Comparison of ENCODE assay signal across 8 mouse cellular contexts in the genomic region with DNA sequence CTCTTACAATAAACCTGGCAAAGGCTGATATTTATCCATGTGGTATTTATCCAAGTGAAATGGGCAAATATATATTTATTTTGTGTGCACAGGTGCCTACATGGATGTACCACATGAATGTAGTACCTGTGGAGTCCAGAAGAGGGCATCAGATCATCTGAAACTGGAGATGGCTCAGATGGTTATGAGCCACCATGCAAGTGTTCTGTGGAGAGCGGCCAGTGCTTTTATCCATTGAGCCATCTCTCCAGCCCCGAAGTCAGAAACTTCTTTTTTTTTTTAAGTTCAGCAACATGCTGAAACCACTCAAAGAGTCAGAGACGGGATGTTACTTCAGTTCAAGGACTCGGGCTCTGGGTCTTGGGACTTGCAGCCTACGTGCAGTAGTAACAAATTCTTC. TPM values are rescaled to one million over a fixed set of nuclear protein-coding genes. Genes with fewer than 3 reads are reported as not detected.
DNase-seq lines count a peak whose midpoint lies in the region; ATAC-seq and TF ChIP-seq lines count a peak whose summit lies in the region.

No protein-coding gene starts in this region.

- H3K4me2 ChIP-seq in neural tube, embryonic 15.5 days: no peak overlapping the region
- H3K4me2 ChIP-seq in liver, embryonic 15.5 days: no peak overlapping the region

- no peak for TF ChIP-seq POLR2A in brain, embryonic 14.5 days (IDR thresholded peaks at IDR 0.05; ENCODE audit: borderline replicate concordance, extremely low read depth, insufficient read depth, insufficient read length, poor library complexity, severe bottlenecking)

- no peak overlapping the region for H3K27ac ChIP-seq in neural tube, embryonic 15.5 days (replicated peaks)
- no peak overlapping the region for H3K27ac ChIP-seq in liver, embryonic 15.5 days (replicated peaks)

- H3K4me1 ChIP-seq in neural tube, embryonic 15.5 days: no peaks in the 10 kb centered on the region
- peaks cover 16% of the 10 kb centered on the region for H3K4me1 ChIP-seq in liver, embryonic 15.5 days (replicated peaks)

- no peak for ATAC-seq in neural tube, embryonic 15.5 days (ENCODE audit: low FRiP score)
- peak; percentile 20; the same call in 1 of the 2 replicates for ATAC-seq in liver, embryonic 15.5 days (ENCODE audit: insufficient read depth)

- H3K9me3 ChIP-seq in neural tube, embryonic 15.5 days (replicated peaks): no peaks in the 10 kb centered on the region
- H3K9me3 ChIP-seq in liver, embryonic 15.5 days (replicated peaks): no peaks in the 10 kb centered on the region

- 65% methylated on average over 5 of the region's 5 CpGs for WGBS in neural tube, embryonic 15.5 days
- 40% methylated on average over 5 of the region's 5 CpGs for WGBS in liver, embryonic 15.5 days (ENCODE audit: insufficient replicate concordance)

- H3K4me3 ChIP-seq in neural tube, embryonic 15.5 days (replicated peaks): no peak overlapping the region
- H3K4me3 ChIP-seq in liver, embryonic 15.5 days (replicated peaks): no peak overlapping the region

- H3K36me3 ChIP-seq in neural tube, embryonic 15.5 days: no peaks in the 10 kb centered on the region
- H3K36me3 ChIP-seq in liver, embryonic 15.5 days (replicated peaks): no peaks in the 10 kb centered on the region

- no peak overlapping the region for H3K9ac ChIP-seq in neural tube, embryonic 15.5 days (replicated peaks)
- no peak overlapping the region for H3K9ac ChIP-seq in liver, embryonic 15.5 days

- H3K27me3 ChIP-seq in neural tube, embryonic 15.5 days (replicated peaks): no peaks in the 10 kb centered on the region
- H3K27me3 ChIP-seq in liver, embryonic 15.5 days: no peaks in the 10 kb centered on the region

- peak; percentile 62; the same call in 1 of the 2 replicates for TF ChIP-seq CTCF in brain, embryonic 14.5 days (IDR thresholded peaks at IDR 0.05; ENCODE audit: borderline replicate concordance, extremely low read depth, insufficient read depth, insufficient read length)

- peak; percentile 40 for DNase-seq in neural tube, embryonic 10.5 days (ENCODE audit: extremely low spot score, low spot score)
- peak; percentile 78 for DNase-seq in brain, embryonic 14.5 days (ENCODE audit: low read depth)
- DNase-seq in forelimb bud, embryonic 11.5 days (ENCODE audit: low read depth, low spot score): peak; percentile 74
- peak; percentile 85 for DNase-seq in kidney, postnatal 10 days
- peak; percentile 72 to 79 for DNase-seq in right cerebral cortex, postnatal 10 days (ENCODE audit: low spot score in 2 of 2)
- peak; percentile 58 for DNase-seq in yolk sac, embryonic 10.5 days (ENCODE audit: low spot score)

RNA-seq across cellular contexts. Expression of a gene that starts 39.6 kb away (rescaled TPM):
- polyA plus RNA-seq in neural tube, embryonic 15.5 days (2015; fragmentation: Nextera tagmentation; extraction: Ambion mirVana): 0.97 and 1.1 TPM in 2 replicates
- 0.34 and 0.36 TPM in 2 replicates for polyA plus RNA-seq in brain, embryonic 14.5 days (2012; rRNA removed)
- polyA plus RNA-seq in liver, embryonic 15.5 days (2015; fragmentation: Nextera tagmentation; extraction: Ambion mirVana): 7.7 and 8.2 TPM in 2 replicates
